Mouse (Mus musculus) lung, postnatal 10 days (tissue): ENCODE results near the gene Kif16b.

Source experiments
- DNase-seq: peaks from one replicate; pipeline ENCODE4 v3.0.0; 2021

Gene Kif16b

DNA sequence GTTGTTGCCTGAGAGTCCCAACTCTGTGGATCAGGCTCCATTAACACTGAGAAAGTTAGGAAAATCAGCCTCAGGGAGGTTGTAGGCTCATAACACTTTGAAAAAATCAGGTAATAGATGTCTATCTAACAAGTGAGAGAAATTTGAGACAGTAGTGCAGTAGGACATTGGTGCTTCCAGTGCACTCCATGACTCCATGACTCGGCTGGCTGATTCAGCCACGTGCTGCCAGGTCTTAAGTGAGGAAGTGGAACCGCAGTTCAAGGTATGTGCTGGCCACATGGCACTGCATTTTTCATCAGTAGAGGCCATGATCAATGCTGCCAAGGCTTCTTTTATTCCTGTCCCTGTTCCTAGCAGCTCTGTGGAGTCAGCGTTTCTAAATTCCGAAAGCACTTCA is 315.5 kb downstream of the Kif16b start:
- no peak for DNase-seq

DNA sequence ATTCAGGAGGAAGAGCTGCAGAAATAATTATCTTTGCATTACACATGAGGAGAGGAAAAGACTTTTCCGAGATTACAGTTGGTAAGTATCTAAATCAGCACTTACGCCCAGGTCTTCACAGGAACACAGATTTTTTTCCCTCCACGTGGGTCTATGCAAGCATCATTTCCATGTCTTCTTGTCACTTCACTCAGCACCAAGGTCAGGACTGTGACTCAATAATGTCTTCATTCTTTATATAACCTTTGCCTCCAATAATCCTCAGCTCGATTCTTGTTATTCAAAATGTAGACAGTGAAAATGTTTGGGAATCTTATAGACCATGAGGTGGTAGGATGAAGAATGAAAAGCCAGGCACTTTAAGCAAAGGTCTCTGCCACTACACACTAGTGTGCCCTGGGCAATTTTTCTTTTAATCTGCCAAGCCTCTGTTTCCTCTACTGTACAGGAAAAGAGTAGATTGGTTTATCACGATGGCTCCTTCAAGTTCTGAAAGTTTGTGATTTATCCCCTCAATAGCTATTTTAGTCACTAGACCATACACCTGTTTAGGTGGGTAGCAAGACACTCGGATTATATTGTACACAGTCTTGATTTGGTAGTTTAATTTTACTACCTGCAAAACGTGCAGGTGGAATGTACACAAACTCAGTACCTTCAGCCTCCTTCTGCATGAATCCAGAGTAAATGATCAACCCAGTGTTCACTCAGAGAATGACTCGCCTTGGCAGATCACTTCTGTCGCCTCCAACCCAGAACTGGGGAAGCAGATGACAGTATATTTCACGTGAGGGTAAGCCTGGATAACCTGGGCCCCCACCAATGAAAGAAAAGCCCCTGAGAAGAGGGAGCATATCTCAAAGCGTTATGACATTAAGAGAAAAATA is 316.2 kb downstream of the Kif16b start:
- no peak for DNase-seq

DNA sequence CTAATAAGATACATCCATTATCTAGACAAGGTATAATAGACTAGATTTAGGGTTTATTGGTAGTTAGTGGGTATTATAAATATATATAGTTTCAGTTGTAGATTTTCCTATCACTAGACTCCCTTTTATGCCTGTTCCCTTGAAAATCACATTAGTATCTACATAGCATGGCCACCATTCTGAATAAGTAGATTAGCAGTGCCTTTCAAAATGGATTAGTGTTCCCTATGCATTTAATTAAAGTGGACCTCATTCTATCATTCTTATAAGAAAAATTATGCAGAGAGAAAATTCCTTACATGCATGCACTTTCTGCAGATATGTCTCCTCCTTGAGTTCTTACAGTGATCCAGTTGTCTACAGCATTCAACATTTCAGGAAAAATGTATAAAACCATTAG is 320.9 kb downstream of the Kif16b start:
- DNase-seq = no peak

GRCm38 (mm10) chr2:142577414-142577813 is 323.9 kb downstream of the Kif16b start:
- peak; percentile 33 for DNase-seq

DNA sequence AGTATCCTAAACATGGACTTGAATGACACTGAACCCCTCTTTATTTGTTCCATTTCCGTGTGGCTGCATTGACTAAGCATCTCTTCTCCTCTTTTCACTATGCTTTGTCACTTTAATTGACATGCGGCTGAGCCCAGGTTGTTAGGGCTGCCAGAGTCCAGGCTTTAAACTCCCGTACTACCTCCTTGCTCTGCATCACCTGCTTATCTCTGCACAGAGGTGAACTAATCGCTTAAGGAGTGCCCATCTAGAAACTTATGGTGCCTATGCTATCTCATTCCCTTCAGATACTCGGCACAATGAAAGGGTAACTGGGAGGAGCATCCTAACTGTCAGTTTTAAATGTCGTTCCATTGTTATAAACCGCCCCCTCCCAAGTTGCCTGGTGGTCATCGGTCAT is 331.6 kb downstream of the Kif16b start:
- DNase-seq = no peak
